Mouse (Mus musculus) ES-Bruce4 (cell line): ENCODE data around the gene Tmem164.

ENCODE experiments used
- CTCF ChIP-seq: IDR thresholded peaks from one replicate; pipeline ENCODE4 v1.8.1; 2011; ENCODE audit warnings: low read depth, low read length
- POLR2A ChIP-seq: IDR thresholded peaks from one replicate; pipeline ENCODE4 v1.8.1; 2011; ENCODE audit warnings: low read length; ENCODE audit not compliant: insufficient read depth

DNA sequence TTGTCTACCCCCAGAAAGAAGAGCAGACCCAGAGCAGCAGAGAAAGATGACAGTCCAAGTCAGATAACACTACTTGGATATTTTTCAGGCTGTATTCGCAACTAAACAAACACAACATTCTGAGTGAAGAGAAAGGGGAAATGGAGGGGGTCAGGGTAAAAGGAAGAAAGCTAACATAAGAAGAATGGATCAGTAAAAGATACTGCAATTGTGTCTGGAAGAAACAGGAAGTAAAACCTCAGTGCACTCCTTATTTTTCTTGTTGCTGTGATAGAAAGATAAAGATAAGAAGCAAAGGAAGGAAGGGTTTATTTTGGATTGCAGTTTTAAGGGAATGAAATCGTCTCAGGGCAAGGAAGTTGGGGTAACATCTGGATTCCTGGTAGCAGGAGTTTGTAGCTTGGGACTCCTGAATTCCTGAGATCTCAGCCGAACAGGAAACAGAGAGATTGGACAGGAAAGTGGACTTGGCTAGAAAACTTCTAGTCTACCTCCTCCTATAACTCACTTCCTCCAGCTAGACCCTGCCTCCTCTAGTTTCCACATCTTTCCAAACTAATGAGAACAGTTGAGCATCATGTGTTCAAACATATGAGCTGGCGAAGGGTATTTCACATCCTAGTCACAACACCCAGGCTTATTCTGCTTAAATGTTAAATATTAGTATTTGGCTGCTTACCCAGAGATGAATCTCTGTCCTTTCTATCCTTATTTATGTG, 16.3 kb upstream of the Tmem164 start:
- TF ChIP-seq CTCF (no peak), POLR2A (no peak)
